Mouse (Mus musculus): ENCODE measurements around the gene Fam172a. TPM values are rescaled to one million over a fixed set of nuclear protein-coding genes. Genes with fewer than 3 reads are reported as not detected.
A peak's percentile ranks its signal among the peaks of the same experiment; 100 is the strongest.
"Not testable (repeated sequence)": the region's sequence is repeated elsewhere in the genome, so short reads cannot be mapped to it uniquely, and the experiment has no call there.

Gene Fam172a
- total RNA-seq (2015) (40.2 and 50.6 TPM in 2 replicates), total RNA-seq (2017) (22.4 and 29.9 TPM in 2 replicates)

- ATAC-seq (replicated peaks; ENCODE audit: poor library complexity): not testable (repeated sequence)
Measured at GRCm38 (mm10) chr13:77701733-77702132, at the start of gene Fam172a. TSS of gene Fam172a (plus strand) at chr13:77702033.

- ATAC-seq (replicated peaks; ENCODE audit: poor library complexity): no peak
Measured at GRCm38 (mm10) chr13:77688651-77689050, 13.2 kb upstream of the Fam172a start.

- ATAC-seq (replicated peaks; ENCODE audit: poor library complexity): peak; percentile 99
Measured at GRCm38 (mm10) chr13:77708514-77709013, 6.7 kb downstream of the Fam172a start.

GRCm38 (mm10) chr13:77717499-77717898 is 15.7 kb downstream of the Fam172a start:
- no peak for ATAC-seq (replicated peaks; ENCODE audit: poor library complexity)

- ATAC-seq (replicated peaks; ENCODE audit: poor library complexity): no peak
Measured at GRCm38 (mm10) chr13:77742822-77743221, 41.0 kb downstream of the Fam172a start.

- ATAC-seq (replicated peaks; ENCODE audit: poor library complexity): no peak
Measured at GRCm38 (mm10) chr13:77777606-77778005, 75.8 kb downstream of the Fam172a start.

GRCm38 (mm10) chr13:77807341-77807740 is 105.5 kb downstream of the Fam172a start:
- ATAC-seq (replicated peaks; ENCODE audit: poor library complexity): not testable (repeated sequence)

GRCm38 (mm10) chr13:77810449-77810848 is 108.6 kb downstream of the Fam172a start:
- ATAC-seq (replicated peaks; ENCODE audit: poor library complexity): no peak

- ATAC-seq (replicated peaks; ENCODE audit: poor library complexity): no peak
Measured at GRCm38 (mm10) chr13:77826138-77826537, 124.3 kb downstream of the Fam172a start.

GRCm38 (mm10) chr13:77843017-77843654 is 141.3 kb downstream of the Fam172a start:
- ATAC-seq (replicated peaks; ENCODE audit: poor library complexity): no peak

- ATAC-seq (replicated peaks; ENCODE audit: poor library complexity): 0 out of 2 replicates have a peak, but pooled peaks have one; percentile 48
Measured at GRCm38 (mm10) chr13:77848868-77849267, 147.0 kb downstream of the Fam172a start.

- ATAC-seq (replicated peaks; ENCODE audit: poor library complexity): peak; percentile 52
Measured at GRCm38 (mm10) chr13:77864804-77865203, 163.0 kb downstream of the Fam172a start.

- ATAC-seq (replicated peaks; ENCODE audit: poor library complexity): no peak
Measured at GRCm38 (mm10) chr13:77868314-77868713, 166.5 kb downstream of the Fam172a start.

- ATAC-seq (replicated peaks; ENCODE audit: poor library complexity): no peak
Measured at GRCm38 (mm10) chr13:77878120-77878519, 176.3 kb downstream of the Fam172a start.

GRCm38 (mm10) chr13:77878545-77878944 is 176.7 kb downstream of the Fam172a start:
- no peak for ATAC-seq (replicated peaks; ENCODE audit: poor library complexity)

- ATAC-seq (replicated peaks; ENCODE audit: poor library complexity): no peak
Measured at GRCm38 (mm10) chr13:77897619-77898018, 195.8 kb downstream of the Fam172a start.

- ATAC-seq (replicated peaks; ENCODE audit: poor library complexity): no peak
Measured at GRCm38 (mm10) chr13:77898066-77898796, 196.4 kb downstream of the Fam172a start.

GRCm38 (mm10) chr13:77899725-77900124 is 197.9 kb downstream of the Fam172a start:
- peak; percentile 44 for ATAC-seq (replicated peaks; ENCODE audit: poor library complexity)

GRCm38 (mm10) chr13:77900843-77901242 is 199.0 kb downstream of the Fam172a start:
- ATAC-seq (replicated peaks; ENCODE audit: poor library complexity): no peak

GRCm38 (mm10) chr13:77909184-77909583 is 207.4 kb downstream of the Fam172a start:
- no peak for ATAC-seq (replicated peaks; ENCODE audit: poor library complexity)

- ATAC-seq (replicated peaks; ENCODE audit: poor library complexity): no peak
Measured at GRCm38 (mm10) chr13:77922834-77923233, 221.0 kb downstream of the Fam172a start.

GRCm38 (mm10) chr13:77957611-77958010 is 255.8 kb downstream of the Fam172a start:
- no peak for ATAC-seq (replicated peaks; ENCODE audit: poor library complexity)

All from megakaryocyte progenitor cell, adult 5-6 weeks (primary cell).